Mouse (Mus musculus) liver, embryonic 14.5 days (tissue): ENCODE results near the gene Stx2.
A peak's percentile ranks its signal among the peaks of the same experiment; 100 is the strongest.

Experiments used
- CTCF ChIP-seq: IDR thresholded peaks from 2 replicates; pipeline ENCODE4 v1.5.1; 2016; ENCODE audit warnings: antibody characterized with exemption, low read depth, control low read depth
- EP300 ChIP-seq: IDR thresholded peaks from 2 replicates; pipeline ENCODE4 v1.6.1; 2016; ENCODE audit warnings: antibody characterized with exemption, low read depth

- TF ChIP-seq CTCF (peak; percentile 84), EP300 (peak; percentile 47)
These were observed 7.5 kb downstream of the Stx2 start for GRCm38 (mm10) chr5:129000706-129001468.
